Mouse (Mus musculus) spleen, adult 2 months (tissue): ENCODE results near the gene Capn7.

ENCODE experiments used
- CTCF ChIP-seq: fragments of 200-500 bp; IDR thresholded peaks from 2 replicates; pipeline ENCODE4 v1.5.1; 2011; ENCODE audit warnings: mild to moderate bottlenecking, inconsistent platforms; ENCODE audit not compliant: insufficient read depth, insufficient read length, insufficient replicate concordance; ENCODE audit errors: extremely low read depth
- POLR2A ChIP-seq: fragments of 200-500 bp; IDR thresholded peaks from 2 replicates; pipeline ENCODE4 v1.6.1; 2011; ENCODE audit warnings: low read depth, low read length, inconsistent platforms

GRCm38 (mm10) chr14:31397791-31398595 is 61.6 kb downstream of the Capn7 start:
- TF ChIP-seq CTCF (no peak), POLR2A (no peak)
